Mouse (Mus musculus) myocyte (in vitro differentiated cells): ENCODE measurements around the gene Pdss2.

ENCODE experiments used
- MYOG ChIP-seq, 3 experiments: IDR thresholded peaks; one replicate each; pipeline ENCODE4 v1.6.1; 2011; ENCODE audit warnings: control low read depth in 2 of 3, low read depth in 2 of 3, mild to moderate bottlenecking in 2 of 3; ENCODE audit not compliant: insufficient read length in 2 of 3, control insufficient read depth in 1 of 3, insufficient read depth in 1 of 3
- POLR2A ChIP-seq: IDR thresholded peaks from one replicate; pipeline ENCODE4 v1.6.1; 2011; ENCODE audit warnings: low read depth, mild to moderate bottlenecking, control low read depth, moderate library complexity; ENCODE audit not compliant: insufficient read length
- POLR2AphosphoS2 ChIP-seq: IDR thresholded peaks from one replicate; pipeline ENCODE4 v1.6.1; 2011; ENCODE audit warnings: low read depth, control low read depth; ENCODE audit not compliant: insufficient read length
- SRF ChIP-seq: IDR thresholded peaks from one replicate; pipeline ENCODE4 v1.6.1; 2011; ENCODE audit warnings: low read depth; ENCODE audit not compliant: control insufficient read depth, insufficient read length
- TCF12 ChIP-seq: IDR thresholded peaks from one replicate; pipeline ENCODE4 v1.6.1; 2011; ENCODE audit warnings: mild to moderate bottlenecking, control low read depth; ENCODE audit not compliant: poor library complexity, insufficient read depth, severe bottlenecking
- TCF3 ChIP-seq: IDR thresholded peaks from one replicate; pipeline ENCODE4 v1.6.1; 2011; ENCODE audit warnings: low read depth, control low read depth; ENCODE audit not compliant: insufficient read length

GRCm38 (mm10) chr10:43454671-43455070 lies 233.4 kb downstream of the Pdss2 start:
- TF ChIP-seq SRF (no peak), POLR2A (no peak), TCF12 (no peak), POLR2AphosphoS2 (no peak), MYOG (IDR thresholded peaks at IDR 0.05; ENCODE audit: control insufficient read depth in 1 of 3, insufficient read depth in 1 of 3, insufficient read length in 2 of 3, low read depth in 2 of 3) (no peak), TCF3 (no peak)
